Mouse (Mus musculus) lung, postnatal 0 days (tissue): ENCODE data around the gene Tbc1d22a. TPM values are rescaled to one million over a fixed set of nuclear protein-coding genes. Genes with fewer than 3 reads are reported as not detected.

Experiments
- ATAC-seq: fragments of 200-750 bp; cut with Nextera tagmentation; 2 replicates; pipeline ENCODE4 v1.8.0; 2017; ENCODE audit warnings: moderate library complexity
- DNase-seq: peaks from one replicate; pipeline ENCODE4 v3.0.0-alpha.2; 2016; ENCODE audit warnings: low spot score
- H3K27ac ChIP-seq: fragments of 300-500 bp; sonication (generic); 2 replicates; pipeline ENCODE4 v1.5.1; 2014; ENCODE audit warnings: antibody characterized with exemption, mild to moderate bottlenecking, low read length, mixed read lengths
- H3K27me3 ChIP-seq: fragments of 300-500 bp; sonication (generic); replicated peaks from 2 replicates; pipeline ENCODE4 v1.6.1; 2014; ENCODE audit warnings: low read length, mixed read lengths; ENCODE audit not compliant: insufficient read depth
- H3K36me3 ChIP-seq: fragments of 300-500 bp; sonication (generic); 2 replicates; pipeline ENCODE4 v1.6.1; 2014; ENCODE audit warnings: low read length, mixed read lengths; ENCODE audit not compliant: insufficient read depth
- H3K4me1 ChIP-seq: fragments of 300-500 bp; sonication (generic); 2 replicates; pipeline ENCODE4 v1.6.1; 2014; ENCODE audit warnings: antibody characterized with exemption, low read depth, low read length, mixed read lengths; ENCODE audit not compliant: insufficient read depth
- H3K4me2 ChIP-seq: fragments of 300-500 bp; sonication (generic); replicated peaks from 2 replicates; pipeline ENCODE4 v1.6.1; 2014; ENCODE audit warnings: low read depth, mild to moderate bottlenecking, low read length, moderate library complexity, mixed read lengths
- H3K4me3 ChIP-seq: fragments of 300-500 bp; sonication (generic); 2 replicates; pipeline ENCODE4 v1.5.1; 2014; ENCODE audit warnings: low read depth, low read length
- H3K9ac ChIP-seq: fragments of 300-500 bp; sonication (generic); replicated peaks from 2 replicates; pipeline ENCODE4 v1.6.1; 2014; ENCODE audit warnings: low read depth, mild to moderate bottlenecking
- H3K9me3 ChIP-seq: fragments of 300-500 bp; sonication (generic); 2 replicates; pipeline ENCODE4 v1.6.1; 2016; ENCODE audit warnings: low read length, mixed read lengths
- CTCF ChIP-seq: IDR thresholded peaks from 2 replicates; pipeline ENCODE4 v1.5.1; 2016; ENCODE audit warnings: antibody characterized with exemption, mild to moderate bottlenecking
- EP300 ChIP-seq: IDR thresholded peaks from 2 replicates; pipeline ENCODE4 v1.6.1; 2016; ENCODE audit warnings: antibody characterized with exemption, mild to moderate bottlenecking, control low read depth
- WGBS: fragments of 180-500 bp; shearing (Covaris S2); extraction: QIAGEN DNeasy Blood & Tissue Kit; methylation state at CpG from one replicate; pipeline ENCODE4 v1.1.7; 2014; 5-methylcytosine and 5-hydroxymethylcytosine counted together
- polyA plus RNA-seq: library from polyadenylated mRNA; unstranded; fragments of >200 nt; fragmentation: Nextera tagmentation; extraction: Ambion mirVana; gene quantifications from 2 replicates; pipeline ENCODE4 v1.2.1, GENCODE M21; 2015

Tbc1d22a gene
- polyA plus RNA-seq, 1 experiment from 2014 or later: 13.1 TPM

DNA sequence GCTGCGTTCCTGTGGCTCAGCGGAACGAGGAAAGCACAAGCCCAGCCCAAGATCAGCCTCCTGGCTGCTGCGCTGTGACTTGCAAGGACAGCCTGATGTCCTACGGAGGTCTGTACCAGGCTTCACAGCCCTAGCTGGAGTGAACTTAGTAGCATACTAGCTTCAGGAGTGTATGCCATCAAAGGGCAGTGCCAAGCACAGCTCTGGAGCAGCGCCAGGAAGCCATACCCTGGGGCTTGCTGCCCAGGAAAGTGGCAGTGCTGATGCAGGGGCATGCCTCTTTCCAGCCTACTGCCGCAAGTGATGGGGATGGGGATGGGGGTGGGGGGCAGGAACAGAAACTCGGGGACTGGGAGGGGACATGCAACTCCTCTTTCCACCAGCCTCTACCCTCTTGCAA lies 248.4 kb downstream of the Tbc1d22a start:
- Histone ChIP-seq H3K36me3 (no peaks in the 10 kb centered on the region), H3K4me2 (no peak overlapping the region), H3K27ac (no peak overlapping the region), H3K27me3 (no peaks in the 10 kb centered on the region), H3K4me1 (no peaks in the 10 kb centered on the region), H3K4me3 (no peak overlapping the region), H3K9ac (no peak overlapping the region), H3K9me3 (no peaks in the 10 kb centered on the region)
- TF ChIP-seq EP300 (no peak), CTCF (no peak)
- DNase-seq: no peak
- no peak for ATAC-seq
- 83% methylated on average over 8 of the region's 8 CpGs for WGBS

DNA sequence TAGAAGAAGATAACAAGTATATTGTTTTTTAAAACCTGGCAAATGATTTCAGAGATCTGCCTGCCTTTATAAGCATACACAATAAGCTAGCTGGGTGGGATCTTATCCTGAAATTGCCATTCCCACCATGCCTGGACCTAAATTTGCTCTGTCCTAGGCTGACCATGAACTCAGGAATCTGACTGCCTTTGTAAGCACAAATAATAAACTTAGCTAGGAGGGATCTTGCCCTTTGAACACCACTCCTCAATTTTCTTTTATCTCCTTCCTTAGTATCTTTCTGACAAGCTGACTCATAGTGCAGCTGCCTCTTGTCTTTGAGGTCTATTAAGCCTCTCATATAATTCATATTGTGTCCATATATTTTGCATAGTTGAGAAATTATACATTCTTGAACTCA lies 253.8 kb downstream of the Tbc1d22a start:
- no peak overlapping the region for H3K9ac ChIP-seq
- H3K36me3 ChIP-seq: no peaks in the 10 kb centered on the region
- ATAC-seq (no peak), DNase-seq (no peak)
- H3K4me1 ChIP-seq: no peaks in the 10 kb centered on the region
- no peak overlapping the region for H3K4me2 ChIP-seq
- TF ChIP-seq EP300: no peak
- no peak for TF ChIP-seq CTCF
- H3K27me3 ChIP-seq: no peaks in the 10 kb centered on the region
- peaks cover 3% of the 10 kb centered on the region; the same call in 1 of the 2 replicates for H3K9me3 ChIP-seq
- H3K4me3 ChIP-seq: no peak overlapping the region
- H3K27ac ChIP-seq: no peak overlapping the region

DNA sequence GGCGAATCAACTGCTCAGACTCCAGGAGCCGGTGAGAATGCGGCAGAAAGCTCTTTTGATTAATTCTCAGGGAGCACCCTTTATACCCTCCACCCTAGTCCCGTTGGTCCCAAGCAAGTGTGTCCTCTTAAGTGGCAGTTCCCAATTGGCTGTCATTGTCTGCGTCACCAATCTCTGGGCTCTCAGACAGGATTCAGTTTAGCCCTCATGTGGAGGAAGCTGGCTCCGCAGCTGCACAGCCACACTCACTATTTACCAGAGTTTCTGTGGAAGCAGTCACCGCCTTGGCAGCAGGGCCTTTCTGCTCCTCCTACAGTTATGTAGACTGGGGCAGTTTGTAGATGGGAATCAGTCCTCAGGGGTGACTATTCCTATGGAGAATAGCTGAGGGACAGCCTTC lies 256.9 kb downstream of the Tbc1d22a start:
- Histone ChIP-seq H3K27ac (no peak overlapping the region), H3K9ac (no peak overlapping the region), H3K4me2 (no peak overlapping the region), H3K27me3 (no peaks in the 10 kb centered on the region), H3K36me3 (no peaks in the 10 kb centered on the region), H3K9me3 (peaks cover 3% of the 10 kb centered on the region; the same call in 1 of the 2 replicates), H3K4me1 (no peaks in the 10 kb centered on the region), H3K4me3 (no peak overlapping the region)
- WGBS: 64% methylated on average over 7 of the region's 7 CpGs
- DNase-seq: no peak
- no peak for ATAC-seq
- TF ChIP-seq EP300 (no peak), CTCF (no peak)

DNA sequence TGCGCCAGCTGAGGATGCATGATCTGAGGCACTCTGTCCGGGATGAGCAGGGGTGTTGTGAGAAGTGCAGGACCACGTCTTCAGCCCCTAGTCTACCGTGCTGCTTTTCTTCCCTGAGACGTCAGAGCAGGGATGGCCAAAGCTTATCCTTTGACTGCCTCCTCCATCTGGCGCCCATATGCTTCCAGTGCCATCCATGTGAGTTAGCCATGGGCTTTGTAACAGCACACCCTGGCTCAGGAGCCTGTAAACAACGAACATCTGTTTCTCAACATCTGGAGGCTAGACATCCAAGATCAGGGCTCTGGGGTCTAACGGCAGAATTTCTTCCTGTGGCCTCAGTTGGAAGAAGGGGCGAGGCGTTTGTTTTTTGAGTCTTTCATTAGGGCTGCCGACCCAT lies 259.2 kb downstream of the Tbc1d22a start:
- H3K9ac ChIP-seq: no peak overlapping the region
- no peak overlapping the region for H3K4me2 ChIP-seq
- ATAC-seq (no peak), DNase-seq (no peak)
- no peak overlapping the region for H3K4me3 ChIP-seq
- no peak overlapping the region for H3K27ac ChIP-seq
- H3K36me3 ChIP-seq: no peaks in the 10 kb centered on the region
- H3K4me1 ChIP-seq: no peaks in the 10 kb centered on the region
- TF ChIP-seq CTCF: no peak
- TF ChIP-seq EP300: no peak
- H3K27me3 ChIP-seq: no peaks in the 10 kb centered on the region
- 69% methylated on average over 11 of the region's 11 CpGs for WGBS
- H3K9me3 ChIP-seq: peaks cover 2% of the 10 kb centered on the region; the same call in 1 of the 2 replicates

DNA sequence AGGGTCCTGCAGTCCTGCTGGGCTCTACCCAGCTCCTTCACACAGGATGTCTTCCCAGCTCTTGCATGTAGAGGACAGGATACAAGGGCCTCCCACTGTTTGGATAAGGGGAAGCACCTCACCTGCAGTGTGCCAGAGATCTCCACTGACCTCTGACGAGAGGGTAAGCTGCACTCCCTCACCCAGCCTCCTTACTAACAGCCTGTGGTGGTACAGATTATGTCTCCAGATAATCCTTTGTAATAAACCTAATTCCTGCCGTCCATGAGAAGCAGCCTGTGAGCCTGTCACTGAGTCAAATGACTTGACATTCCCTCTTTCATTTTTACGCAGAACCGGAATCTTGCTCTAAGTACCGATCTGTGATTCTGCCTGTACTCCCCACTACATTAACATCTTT lies 260.7 kb downstream of the Tbc1d22a start:
- H3K9me3 ChIP-seq: no peaks in the 10 kb centered on the region
- ATAC-seq (no peak), DNase-seq (no peak)
- H3K9ac ChIP-seq: no peak overlapping the region
- TF ChIP-seq EP300: no peak
- H3K4me2 ChIP-seq: no peak overlapping the region
- WGBS: 64% methylated on average over 5 of the region's 5 CpGs
- H3K4me3 ChIP-seq: no peak overlapping the region
- H3K27me3 ChIP-seq: no peaks in the 10 kb centered on the region
- H3K27ac ChIP-seq: no peak overlapping the region
- H3K36me3 ChIP-seq: no peaks in the 10 kb centered on the region
- no peaks in the 10 kb centered on the region for H3K4me1 ChIP-seq

DNA sequence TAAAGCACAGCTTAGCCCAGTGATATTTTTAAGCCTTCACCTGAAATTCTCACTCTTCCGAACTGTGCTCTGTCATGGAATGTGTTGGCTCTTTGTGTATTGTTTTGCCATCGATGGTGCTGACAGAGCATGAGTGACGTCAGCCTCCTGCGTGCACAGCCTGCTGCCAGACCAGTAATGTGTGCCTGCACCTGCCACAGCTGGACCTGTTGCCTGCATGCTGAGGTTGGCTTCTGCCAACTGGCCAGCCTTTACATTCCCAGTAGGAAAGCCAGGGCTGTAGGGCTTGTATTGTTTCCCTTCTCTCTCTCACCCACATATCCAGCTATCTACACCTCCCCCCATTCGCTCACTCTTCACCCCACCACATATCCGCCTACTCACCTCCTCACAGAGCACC lies 262.2 kb downstream of the Tbc1d22a start:
- DNase-seq: no peak
- Histone ChIP-seq H3K36me3 (no peaks in the 10 kb centered on the region), H3K9ac (no peak overlapping the region), H3K4me3 (no peak overlapping the region), H3K4me1 (no peaks in the 10 kb centered on the region), H3K4me2 (no peak overlapping the region), H3K27me3 (no peaks in the 10 kb centered on the region), H3K9me3 (no peaks in the 10 kb centered on the region), H3K27ac (no peak overlapping the region)
- ATAC-seq: no peak
- no peak for TF ChIP-seq EP300
- 75% methylated on average over 6 of the region's 6 CpGs for WGBS

DNA sequence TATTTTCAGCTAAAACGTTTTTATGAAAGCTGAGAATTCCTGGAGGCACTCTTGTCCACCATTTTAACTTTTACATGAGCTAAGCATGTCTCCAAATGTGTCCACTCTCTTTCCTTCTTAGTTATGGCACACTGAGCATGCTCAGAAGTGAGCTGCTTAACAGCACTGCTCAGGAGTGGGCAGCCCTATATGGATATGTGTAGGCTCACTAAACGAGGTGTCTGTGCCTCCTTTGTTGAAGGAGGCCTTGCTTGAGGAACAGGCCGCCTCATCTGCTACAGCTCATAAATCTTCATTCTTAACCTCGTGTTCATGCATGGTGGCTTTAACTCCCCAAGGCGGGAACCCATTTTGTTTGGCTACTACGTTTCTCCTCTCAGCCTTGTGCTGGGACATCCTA lies 262.8 kb downstream of the Tbc1d22a start:
- 49% methylated on average over 6 of the region's 6 CpGs for WGBS
- TF ChIP-seq EP300 (no peak), CTCF (no peak)
- no peak overlapping the region for H3K4me3 ChIP-seq
- no peak overlapping the region for H3K9ac ChIP-seq
- no peaks in the 10 kb centered on the region for H3K36me3 ChIP-seq
- no peak for ATAC-seq
- no peaks in the 10 kb centered on the region for H3K27me3 ChIP-seq
- H3K27ac ChIP-seq: no peak overlapping the region
- no peaks in the 10 kb centered on the region for H3K9me3 ChIP-seq
- H3K4me1 ChIP-seq: no peaks in the 10 kb centered on the region
- no peak overlapping the region for H3K4me2 ChIP-seq
- DNase-seq: no peak
